Mouse (Mus musculus): Measurements from ENCODE around the gene Hemk1. TPM values are rescaled to one million over a fixed set of nuclear protein-coding genes. Genes with fewer than 3 reads are reported as not detected.

Hemk1 gene
- total RNA-seq (2021), result 10 to 100 TPM; 19.7 to 21.2 TPM
- long read RNA-seq, experiment 1, transcript Hemk1-201 (11 exons, 2,192 nt), result major isoform, 18 of 34 reads
- long read RNA-seq, experiment 1, partial matches to known transcripts, result 1 of 34 reads
- long read RNA-seq, experiment 1, other reads (novel, unspliced or antisense), result 13 of 34 reads
- long read RNA-seq, experiment 2, transcript Hemk1-201 (11 exons, 2,192 nt), result major isoform, 11 of 27 reads
- long read RNA-seq, experiment 2, partial matches to known transcripts, result 5 of 27 reads
- long read RNA-seq, experiment 2, other reads (novel, unspliced or antisense), result 11 of 27 reads

DNA sequence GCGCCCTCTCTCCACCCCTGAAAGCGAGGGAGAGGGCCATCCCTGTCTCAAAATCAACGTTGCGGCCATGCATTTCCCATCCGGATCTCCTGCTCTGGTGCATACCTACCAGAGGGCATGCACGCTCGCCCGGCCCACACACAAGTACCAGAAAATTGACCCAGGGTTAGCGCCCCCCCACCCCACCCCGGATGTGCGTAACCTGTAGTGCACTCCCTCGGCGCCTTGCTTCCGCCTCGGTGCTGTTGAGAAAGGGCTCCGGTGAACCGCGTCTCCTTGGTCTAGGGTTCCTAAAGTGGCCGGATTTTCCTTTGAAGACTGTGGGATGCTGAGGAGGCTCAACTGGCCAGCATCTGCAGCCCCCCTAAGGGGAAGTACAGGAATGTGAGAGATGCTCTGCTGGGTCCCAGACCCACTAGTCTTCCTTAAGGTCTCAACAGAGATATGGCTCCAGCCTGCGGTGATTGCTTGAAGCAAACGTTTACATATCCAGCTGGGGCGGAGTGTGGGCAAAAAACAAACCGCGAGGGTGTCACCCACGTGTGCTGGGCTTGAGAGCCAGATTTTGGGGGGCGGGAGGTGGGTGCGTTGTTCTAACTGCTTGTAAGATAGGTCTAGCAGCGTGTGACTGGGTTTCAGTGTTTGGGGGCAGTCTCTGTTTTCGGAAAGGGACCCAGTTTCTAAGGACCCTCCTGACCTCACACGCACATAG is at the start of gene Hemk1:
TSS of gene Hemk1 (minus strand) at position 179 of the 712 bp plus-strand sequence.
- intact Hi-C loops (cut with DNase I), result loop anchor here (5.0 kb wide), 2 partner anchors 91 to 436 kb away; no protein-coding TSS in a partner anchor
- DNase-seq, result peak; percentile 76 to 81

DNA sequence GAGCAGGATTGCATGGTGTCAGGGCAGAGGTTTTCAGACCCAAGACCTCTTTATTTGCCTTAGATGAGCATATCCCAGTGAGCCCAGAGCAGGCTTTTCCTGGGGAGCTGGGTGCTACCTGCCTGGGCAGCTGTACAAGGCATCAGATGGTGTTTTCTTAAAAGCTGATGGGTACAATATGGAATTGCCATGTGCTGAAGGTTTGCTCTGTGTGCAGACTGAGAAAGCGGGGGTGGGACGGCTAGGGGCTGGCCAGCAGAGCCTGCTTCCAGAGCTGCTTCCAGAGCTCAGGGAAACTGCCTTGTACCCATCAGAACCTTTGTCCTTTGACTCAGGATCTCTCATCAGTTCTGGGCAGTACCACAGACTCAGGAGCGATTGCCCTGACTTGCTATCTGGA is 49.6 kb upstream of the Hemk1 start:
- intact Hi-C loops (cut with DNase I), result no loop called here
- DNase-seq, result no peak

DNA sequence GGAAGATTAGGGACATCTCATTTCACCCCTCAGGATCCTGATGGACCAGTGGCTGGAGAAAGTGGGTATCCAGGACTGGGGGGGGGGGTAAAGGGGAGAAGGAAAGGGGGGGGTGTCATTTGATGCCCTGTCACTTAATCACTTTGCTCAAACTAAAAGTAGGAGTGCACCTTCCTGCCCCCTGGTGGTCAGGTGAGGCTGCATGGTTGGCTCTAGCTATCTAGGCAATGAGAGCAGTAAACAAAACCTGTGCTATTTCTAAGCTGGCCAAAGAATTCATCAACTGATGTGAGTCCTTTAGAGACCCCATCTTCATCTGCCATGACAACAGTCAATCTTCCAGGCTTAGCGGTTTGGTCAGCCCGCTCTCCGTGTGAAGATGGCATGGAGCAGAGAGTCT is 48.6 kb upstream of the Hemk1 start:
- intact Hi-C loops (cut with DNase I), result no loop called here
- peak in 1 of 2 experiments; percentile 18 for DNase-seq

DNA sequence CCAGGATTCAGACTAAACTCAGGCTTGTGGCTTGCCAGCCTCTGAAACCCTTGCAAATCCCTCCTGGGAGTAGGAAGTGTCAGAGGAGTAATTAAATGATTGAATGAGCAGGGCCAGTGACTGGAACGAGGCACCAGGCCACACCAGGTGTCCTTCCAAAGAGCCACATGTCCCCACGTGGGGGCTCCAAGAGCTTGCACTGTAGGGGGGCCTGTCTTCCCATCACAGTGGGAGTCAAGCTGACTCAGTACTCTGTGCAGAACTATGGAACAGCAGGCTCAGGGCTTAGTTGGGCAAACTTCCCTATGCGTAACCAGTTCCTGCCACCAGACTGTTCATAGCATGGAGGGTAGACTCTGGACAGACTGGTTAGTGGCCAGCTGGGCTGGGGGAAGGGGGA is 46.2 kb upstream of the Hemk1 start:
- no peak for DNase-seq
- intact Hi-C loops (cut with DNase I), result no loop called here

DNA sequence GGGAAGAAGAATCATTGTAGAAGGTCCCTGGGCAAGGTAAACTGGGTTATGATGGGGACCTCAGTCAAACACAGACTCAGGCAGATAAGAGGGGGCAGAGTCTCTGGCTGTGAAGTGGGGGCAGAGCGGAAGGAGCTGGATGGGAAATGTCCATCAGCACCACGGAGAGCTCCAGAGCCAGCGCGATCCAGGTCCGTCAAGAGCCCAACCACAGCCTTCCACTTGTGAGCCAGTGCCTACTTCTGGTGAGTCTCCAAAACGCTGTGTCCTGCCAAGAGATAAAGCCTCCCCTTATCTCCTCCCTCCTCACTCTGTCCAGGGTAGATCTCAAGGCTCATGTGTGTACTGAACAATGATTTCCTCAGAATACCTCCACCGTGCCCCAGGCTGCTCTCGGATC is 43.6 kb upstream of the Hemk1 start:
- DNase-seq, result peak; percentile 62 to 66

DNA sequence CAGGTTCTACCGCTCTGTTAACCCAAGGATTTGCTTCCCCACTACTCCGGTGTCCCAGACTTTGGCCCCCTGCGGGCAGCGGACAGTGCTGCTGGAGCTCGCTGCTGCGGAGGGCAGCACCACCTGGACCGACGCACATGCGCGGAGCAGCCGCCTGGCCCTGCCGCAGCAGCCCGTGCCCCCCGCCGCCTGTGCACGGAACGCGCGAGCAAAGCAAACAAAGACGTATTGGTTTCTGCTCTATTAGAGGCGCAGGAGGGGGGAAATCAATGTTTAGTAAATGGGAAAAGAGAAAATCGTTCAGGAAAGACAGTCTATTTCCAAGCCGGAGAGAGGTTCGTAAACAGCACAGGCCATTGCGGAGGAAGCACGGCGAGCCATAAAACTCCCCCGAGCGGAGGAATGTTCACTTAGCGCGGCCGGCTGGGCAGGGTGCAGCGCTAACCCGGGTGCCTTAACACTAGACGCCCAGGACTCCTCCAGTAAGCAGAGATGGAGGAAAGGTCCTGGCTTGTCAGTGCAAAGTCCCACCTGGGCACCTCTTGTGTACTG is 39.9 kb upstream of the Hemk1 start:
- DNase-seq, result no peak

More for the DNA sequence above, 43.6 kb upstream of the Hemk1 start:
- intact Hi-C loops (cut with DNase I), result no loop called here

DNA sequence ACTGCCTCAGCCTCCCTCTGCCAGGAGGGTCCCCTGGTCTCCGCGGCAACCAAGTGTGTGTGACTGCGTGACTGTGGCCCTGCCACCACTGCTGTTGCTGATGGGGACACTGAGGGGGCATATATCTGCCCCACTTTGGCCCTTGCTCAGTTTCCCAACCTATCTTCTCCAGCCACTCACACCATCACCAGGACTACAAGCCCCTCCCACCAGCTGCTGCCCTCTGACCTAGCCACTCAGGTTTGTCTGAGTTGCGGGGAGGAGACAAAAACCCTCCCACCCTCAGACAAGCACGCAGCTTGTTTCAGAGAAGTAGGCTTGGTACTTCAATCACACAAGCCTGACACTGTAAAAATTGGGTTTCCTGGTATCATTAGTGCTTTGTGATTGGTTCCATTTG is 37.3 kb upstream of the Hemk1 start:
- intact Hi-C loops (cut with DNase I), result no loop called here
- no peak for DNase-seq

More for the DNA sequence above, 39.9 kb upstream of the Hemk1 start:
- intact Hi-C loops (cut with DNase I), result no loop called here

DNA sequence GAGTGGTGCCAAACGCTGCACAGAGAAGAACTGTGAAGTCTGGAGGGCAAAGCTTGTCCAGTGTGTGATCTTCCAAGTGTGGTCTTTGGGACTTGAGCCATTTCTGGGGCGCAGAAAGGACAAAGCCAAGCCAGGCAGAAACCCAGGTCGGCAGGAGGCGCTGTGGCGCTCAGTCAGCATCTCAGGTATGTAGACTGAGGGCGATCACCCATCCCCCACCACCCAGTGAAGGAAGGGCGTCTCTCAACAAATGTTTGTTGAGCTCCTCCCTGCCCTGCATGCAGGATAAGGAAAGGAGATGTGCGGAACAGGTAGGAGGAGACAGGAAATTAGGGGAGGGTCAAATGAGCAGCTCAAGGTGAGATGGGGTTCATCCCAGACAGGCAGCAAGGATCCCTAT is 36.5 kb upstream of the Hemk1 start:
- intact Hi-C loops (cut with DNase I), result no loop called here
- DNase-seq, result peak in 1 of 2 experiments; percentile 17

DNA sequence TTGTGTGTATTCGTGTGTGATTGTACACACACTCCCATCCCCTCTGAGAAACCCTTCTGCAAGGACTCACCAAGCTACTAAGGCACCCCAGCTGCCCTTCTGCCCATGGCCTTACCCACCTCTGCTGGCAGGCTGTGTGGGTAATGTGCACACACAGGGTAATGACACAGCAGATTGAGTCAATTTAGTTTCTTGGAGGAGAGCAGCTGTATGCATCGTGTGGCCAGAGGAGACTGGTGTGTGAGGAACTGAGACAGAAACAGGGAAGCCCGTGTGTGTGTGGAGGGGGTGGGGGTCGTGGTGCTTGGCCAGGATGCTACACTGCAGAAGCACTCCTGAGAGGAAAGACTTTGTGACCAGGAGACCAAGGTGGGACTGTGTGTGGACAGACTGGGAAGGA is 34.3 kb upstream of the Hemk1 start:
- intact Hi-C loops (cut with DNase I), result no loop called here
- no peak for DNase-seq

DNA sequence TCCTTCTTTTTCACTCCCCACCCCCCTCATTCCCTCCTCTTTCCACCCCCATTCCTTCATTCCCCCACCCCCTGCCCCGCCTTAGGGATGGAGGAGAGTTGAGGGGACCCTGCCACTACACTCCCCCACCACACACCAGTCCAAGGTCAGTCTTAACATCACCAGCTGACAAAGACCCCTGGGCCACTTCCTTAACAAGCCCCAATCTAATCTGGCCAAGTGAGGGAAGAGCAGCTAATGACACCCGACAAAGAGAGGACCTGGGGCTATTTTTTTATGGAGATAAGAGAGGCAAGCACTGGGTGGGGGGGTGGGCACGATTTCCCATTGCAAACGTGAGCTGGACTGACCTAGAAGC is 31.9 kb upstream of the Hemk1 start:
- no peak for DNase-seq
- intact Hi-C loops (cut with DNase I), result no loop called here

DNA sequence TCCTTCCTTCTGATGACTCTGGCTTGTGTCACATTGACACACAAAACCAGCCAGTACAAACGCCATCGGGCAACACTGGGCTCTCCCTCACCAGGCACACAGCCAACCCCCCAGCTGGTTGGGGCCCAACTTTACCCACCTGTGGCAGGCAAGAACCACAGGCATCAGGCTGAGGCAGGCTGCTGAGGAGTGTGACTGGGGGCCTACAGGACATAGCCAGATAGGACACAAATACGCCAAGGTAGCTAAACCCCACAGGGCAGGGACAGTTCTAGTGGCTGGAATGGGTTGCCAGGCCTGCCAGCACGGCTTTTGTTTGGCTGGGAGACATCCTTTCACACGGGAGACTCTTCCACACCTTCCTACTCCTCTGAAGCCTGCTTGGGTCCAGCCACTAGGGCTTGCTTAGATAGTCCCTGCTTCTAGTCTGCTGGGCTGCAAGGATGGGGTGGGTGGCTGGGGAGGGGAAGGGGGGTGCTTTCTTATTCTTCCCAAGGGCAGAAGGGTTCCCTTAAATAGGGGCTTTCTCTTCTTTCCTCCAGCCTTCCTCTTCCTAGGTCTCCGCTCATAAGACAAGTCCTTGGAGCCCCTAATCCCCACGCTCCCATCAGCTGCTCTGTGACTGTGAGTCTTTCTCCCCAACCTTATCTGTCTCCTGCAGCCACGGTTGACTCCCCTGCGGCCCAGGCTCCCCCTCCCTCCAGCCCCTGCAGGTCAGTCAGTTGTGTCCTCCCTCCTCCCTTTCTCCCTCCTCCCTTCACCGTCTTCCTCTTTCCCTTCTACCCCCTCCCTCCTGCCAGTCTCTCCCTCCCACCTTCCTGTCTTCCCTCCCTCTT is 31.3 kb upstream of the Hemk1 start:
- DNase-seq, result no peak
- intact Hi-C loops (cut with DNase I), result no loop called here

DNA sequence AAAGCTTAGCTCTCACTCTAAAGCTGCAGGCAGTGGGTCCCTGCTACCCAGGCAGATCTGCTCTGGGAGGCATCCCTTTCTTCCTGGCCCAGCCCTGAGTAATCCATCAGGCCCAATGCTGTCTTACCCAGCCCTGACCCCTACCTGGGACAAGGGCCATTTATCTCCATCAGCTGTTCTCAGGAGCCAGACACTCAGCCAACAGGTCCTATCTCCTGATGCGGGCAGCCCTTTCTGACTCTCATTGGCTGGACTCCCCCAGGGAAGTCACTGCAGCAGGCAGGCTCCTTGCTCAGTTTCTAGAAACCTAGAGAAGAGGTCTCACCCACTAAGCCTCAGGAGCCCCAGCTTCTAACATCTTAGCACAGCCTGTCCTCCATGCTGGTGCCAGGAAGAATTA is 30.2 kb upstream of the Hemk1 start:
- intact Hi-C loops (cut with DNase I), result no loop called here

DNA sequence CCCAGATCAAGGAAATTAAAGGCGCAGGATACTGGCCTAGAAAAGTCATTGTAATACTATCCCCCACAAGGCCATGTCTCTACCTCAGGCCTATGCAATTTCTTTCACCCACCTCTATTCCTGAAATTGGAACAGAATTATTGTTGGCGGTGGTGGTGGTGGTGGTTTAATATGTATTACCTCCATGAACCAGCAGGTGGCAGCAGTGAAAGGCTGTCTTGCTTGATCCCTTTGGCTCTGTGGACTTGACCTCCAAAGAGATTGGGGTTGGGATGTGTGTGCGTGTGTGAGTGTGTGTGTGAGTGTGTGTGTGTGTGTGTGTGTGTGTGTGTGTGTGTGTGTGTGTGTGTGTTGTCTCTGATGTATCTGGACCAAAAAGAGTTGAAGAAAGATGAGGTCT is 28.5 kb upstream of the Hemk1 start:
- DNase-seq, result peak; percentile 47 to 77
- intact Hi-C loops (cut with DNase I), result loop anchor here (1.0 to 2.0 kb wide), 2 partner anchors 96 to 148 kb away; no protein-coding TSS in a partner anchor

More for the DNA sequence above, 30.2 kb upstream of the Hemk1 start:
- no peak for DNase-seq

DNA sequence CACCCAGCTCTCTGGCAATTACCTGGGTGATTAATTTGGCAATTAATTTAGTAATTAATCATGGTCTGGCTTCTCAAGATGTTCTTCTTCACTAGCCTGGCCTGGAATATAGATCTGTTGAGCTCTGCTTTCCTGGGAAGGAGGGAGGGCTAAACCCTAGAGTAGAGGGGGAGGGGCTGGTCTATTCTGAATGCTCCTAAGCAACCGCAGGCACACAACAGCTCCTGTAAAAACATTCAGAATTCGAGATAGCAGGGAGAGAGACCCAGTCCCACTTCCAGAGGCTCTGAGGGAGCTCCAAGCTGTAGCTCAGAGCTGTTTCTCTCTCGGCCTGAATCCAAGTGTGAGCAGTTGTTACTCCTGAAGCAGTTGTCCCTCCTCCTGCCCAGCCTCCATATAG is 22.8 kb upstream of the Hemk1 start:
- intact Hi-C loops (cut with DNase I), result no loop called here

DNA sequence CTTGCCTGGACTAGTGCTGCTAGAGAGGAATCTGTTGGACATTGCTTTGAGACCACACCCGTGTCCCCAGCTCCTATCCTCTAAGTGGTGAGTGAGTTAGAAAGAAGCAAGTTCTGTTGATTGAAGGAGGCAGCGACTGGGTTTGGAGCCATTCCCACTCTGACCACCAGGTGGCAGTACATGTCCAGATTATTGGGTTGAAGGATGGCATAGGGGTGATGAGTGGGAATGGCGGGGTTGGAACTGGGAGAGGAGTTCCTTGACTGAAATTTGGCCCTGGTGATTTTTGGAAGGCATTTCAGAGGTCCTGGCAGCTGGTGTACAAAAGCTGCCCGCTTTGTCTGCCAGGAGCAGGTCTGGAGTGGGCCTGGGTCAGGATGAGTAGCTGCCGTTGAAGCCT is 19.5 kb upstream of the Hemk1 start:
- intact Hi-C loops (cut with DNase I), result loop anchor here (2.0 to 10.0 kb wide), 3 partner anchors 110 to 193 kb away; no protein-coding TSS in a partner anchor
- DNase-seq, result peak; percentile 71 to 88

More for the DNA sequence above, 22.8 kb upstream of the Hemk1 start:
- DNase-seq, result no peak

DNA sequence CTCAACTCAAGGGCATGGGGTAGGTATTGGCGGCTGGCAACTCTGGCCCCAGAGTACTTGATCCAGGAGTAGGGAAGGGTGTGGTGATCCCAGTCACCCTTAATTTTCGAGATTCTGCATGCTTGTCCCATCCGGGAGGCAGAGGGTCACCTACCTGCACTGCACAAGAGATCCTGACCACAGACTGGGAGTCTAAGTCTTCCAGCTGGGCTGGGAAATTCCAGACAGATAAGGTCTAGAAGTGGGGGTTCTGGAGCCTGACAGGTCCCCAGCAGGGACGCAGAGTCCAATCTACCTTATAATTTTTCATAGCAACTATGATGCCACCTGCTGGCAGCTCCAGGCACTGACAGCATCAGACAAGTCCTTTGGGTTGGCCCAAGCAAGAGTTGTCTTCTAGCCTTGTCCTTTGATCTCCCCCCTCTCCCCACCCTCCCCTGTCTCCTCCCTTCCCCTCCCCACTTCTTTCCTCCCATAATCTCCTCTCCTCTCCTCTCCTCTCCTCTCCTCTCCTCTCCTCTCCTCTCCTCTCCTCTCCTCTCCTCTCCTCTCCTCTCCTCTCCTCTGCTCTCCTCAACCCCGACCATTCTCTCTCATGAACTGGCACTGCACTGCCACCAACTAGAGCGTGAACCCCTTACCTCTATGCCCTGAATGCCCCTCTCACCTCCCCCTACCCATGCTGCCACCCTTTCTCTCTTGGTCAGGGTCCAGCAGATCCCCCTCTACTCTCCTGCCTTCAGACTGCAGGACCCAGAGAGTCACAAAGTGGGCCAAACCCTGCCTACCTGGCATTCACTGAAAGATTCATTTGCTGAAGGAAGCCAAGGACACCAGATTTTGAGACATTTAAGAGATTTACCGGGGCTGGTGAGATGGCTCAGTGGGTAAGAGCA is 18.0 kb upstream of the Hemk1 start:
- peak; percentile 59 to 77 for DNase-seq
- intact Hi-C loops (cut with DNase I), result loop anchor here (1.0 to 10.0 kb wide), 3 partner anchors 62 to 191 kb away; no protein-coding TSS in a partner anchor

DNA sequence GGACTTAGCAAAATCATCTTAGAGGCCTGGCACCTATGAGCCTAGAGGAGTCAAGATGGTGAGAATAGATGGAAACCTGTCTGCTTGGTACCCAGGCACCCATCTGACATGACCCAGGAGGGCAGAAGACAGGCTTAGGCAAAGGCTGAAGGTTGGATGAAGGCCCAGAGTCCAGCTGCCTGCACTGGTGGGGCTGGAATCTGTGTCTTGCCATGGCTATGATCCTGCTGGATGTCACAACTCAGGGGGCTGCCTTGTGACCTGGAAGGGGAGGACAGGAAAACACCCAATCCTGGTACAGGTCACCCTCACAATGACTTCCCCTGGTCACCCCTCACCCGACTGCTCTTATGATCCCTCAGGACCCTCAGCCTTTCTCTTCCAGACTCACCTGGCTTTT is 16.7 kb upstream of the Hemk1 start:
- intact Hi-C loops (cut with DNase I), result loop anchor here (1.0 to 10.0 kb wide), 3 partner anchors 61 to 190 kb away; no protein-coding TSS in a partner anchor
- no peak for DNase-seq

DNA sequence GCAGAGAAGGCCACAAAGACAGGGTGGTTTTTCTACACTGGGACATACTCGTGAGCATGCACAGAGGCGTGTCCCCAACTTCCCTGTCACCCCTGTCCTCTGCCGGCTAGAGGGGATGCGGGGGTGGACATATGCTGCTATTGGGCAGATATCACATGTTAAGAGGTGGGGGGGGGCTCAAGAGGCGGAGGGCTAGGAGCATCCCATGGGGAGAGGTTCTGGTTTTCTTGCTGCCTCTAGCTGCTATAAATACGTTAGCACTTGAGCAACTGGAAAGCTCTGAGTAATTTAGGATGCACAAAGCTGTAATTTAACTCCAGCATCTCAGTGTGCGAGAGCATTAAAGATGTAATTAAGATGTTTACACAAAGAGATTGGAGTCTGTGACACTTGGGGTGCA is 11.2 kb upstream of the Hemk1 start:
- intact Hi-C loops (cut with DNase I), result no loop called here
- DNase-seq, result no peak

DNA sequence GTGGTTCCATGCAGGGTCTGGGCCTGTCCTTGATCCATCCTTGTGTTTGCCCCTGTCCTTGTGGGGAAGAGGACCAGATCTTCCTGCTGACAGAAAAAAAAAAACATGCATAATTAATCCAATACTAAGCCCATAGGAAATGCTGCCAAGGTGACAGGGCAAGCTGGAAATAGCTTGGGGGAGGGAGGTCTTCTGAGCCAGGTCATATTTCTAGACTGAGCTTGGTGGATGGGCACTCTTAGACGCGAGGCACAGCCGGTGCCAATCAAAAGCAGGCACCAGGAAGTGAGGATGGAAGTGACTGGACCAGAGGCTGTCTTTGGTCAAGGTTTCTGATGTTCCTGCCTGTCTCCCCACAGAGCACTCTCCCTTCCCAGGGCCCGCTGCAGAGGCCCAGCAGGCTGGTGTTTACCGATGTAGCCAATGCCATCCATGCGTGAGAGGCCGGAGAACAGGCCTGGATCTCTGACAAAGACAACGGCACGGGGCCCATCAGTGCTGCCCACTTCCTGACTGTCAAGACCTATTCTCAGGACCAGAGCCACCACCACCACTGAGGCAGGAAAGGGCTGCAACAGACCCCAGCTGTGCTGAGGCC is 9.5 kb upstream of the Hemk1 start:
- intact Hi-C loops (cut with DNase I), result no loop called here

More for the DNA sequence above, 9.5 kb upstream of the Hemk1 start:
- peak in 1 of 2 experiments; percentile 27 for DNase-seq
